In the genomic region with DNA sequence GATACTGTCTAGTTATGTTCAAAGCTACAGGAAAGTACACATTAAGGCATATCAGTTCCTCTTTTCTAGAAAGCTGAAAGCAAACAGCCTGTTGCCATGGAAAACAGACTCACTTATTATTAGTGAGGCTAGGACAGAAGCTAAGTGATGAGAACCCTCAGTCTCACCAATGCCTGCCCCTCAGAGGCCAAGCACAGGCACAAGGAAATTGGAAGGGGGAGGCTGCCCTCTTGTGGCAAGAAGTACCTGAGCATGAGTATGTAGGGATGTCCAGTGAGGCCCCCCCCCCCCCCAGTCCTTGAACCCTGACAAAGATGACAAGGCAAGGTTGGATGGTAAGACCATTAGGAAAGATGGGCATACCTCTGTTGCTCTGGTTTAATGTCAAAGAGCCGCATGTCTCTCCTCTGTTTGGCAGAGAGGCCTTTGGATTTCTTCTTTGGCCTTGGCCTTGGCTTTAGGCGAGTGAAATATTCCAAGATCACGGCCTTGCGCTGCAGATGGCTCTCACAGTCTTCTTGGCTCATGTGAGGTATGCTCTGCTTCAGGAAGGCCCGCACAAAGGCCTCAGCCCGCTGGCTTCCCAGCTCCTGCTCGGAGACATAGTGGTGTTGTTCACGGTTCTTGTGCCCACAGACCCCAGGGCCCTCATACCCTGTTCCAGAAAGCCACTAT, we compare ENCODE assay signal across 9 mouse cellular contexts. TPM values are rescaled to one million over a fixed set of nuclear protein-coding genes. Genes with fewer than 3 reads are reported as not detected.
DNase-seq lines count a peak whose midpoint lies in the region; ATAC-seq and TF ChIP-seq lines count a peak whose summit lies in the region.
"Had no signal": no experiment of that assay in that cellular context is flagged by ENCODE, and none has a peak within 500 bp of the region (broad histone marks: within the 10 kb centered on the region; RNA-seq: fewer than 3 reads in every experiment).

No protein-coding gene starts in this region.

- WGBS in lung, embryonic 14.5 days = 83% methylated on average over 8 of the region's 8 CpGs
- WGBS in small intestine, adult 2 months = 94% methylated on average over 8 of the region's 8 CpGs

- H3K4me3 ChIP-seq in lung, embryonic 14.5 days (ENCODE audit: low read depth, low read length) = no peak overlapping the region
- H3K4me3 ChIP-seq in small intestine, adult 2 months (ENCODE audit: low read depth, low read length) = no peak overlapping the region
- H3K4me3 ChIP-seq: hindbrain, embryonic 15.5 days had no signal

- DNase-seq in frontal cortex, postnatal 10 days (ENCODE audit: low spot score in 2 of 2) = no peak
- peak; percentile 43 for DNase-seq in urinary bladder, postnatal 14 days (ENCODE audit: low spot score)
- no peak for DNase-seq in urinary bladder, postnatal 4 days (ENCODE audit: low spot score in 2 of 2)
- DNase-seq in cerebellum, postnatal 10 days = peak; percentile 81
- DNase-seq in heart, postnatal 14 days = peak; percentile 47 to 63
- DNase-seq in lung, embryonic 14.5 days = peak; percentile 69

- H3K9me3 ChIP-seq in lung, embryonic 14.5 days (ENCODE audit: low read depth, low read length) = no peaks in the 10 kb centered on the region
- H3K9me3 ChIP-seq: hindbrain, embryonic 15.5 days had no signal

- H3K9ac ChIP-seq in lung, embryonic 14.5 days = no peak overlapping the region
- H3K9ac ChIP-seq: hindbrain, embryonic 15.5 days had no signal

- intact Hi-C loops in heart, postnatal 14 days (cut with DNase I) = loop anchor here (2.0 to 5.0 kb wide), 3 partner anchors 66 to 205 kb away; a partner anchor contains a TSS

- H3K27ac ChIP-seq in lung, embryonic 14.5 days (ENCODE audit: low read depth) = no peak overlapping the region
- no peak overlapping the region for H3K27ac ChIP-seq in small intestine, adult 2 months (ENCODE audit: insufficient read depth, low read depth, low read length)
- H3K27ac ChIP-seq: hindbrain, embryonic 15.5 days had no signal

- no peak overlapping the region for H3K4me2 ChIP-seq in lung, embryonic 14.5 days
- H3K4me2 ChIP-seq: hindbrain, embryonic 15.5 days had no signal

- H3K36me3 ChIP-seq in lung, embryonic 14.5 days (ENCODE audit: insufficient read depth) = peaks cover 63% of the 10 kb centered on the region
- peaks cover 39% of the 10 kb centered on the region for H3K36me3 ChIP-seq in small intestine, adult 2 months (ENCODE audit: control insufficient read depth, insufficient read depth, low read length)

- peak; percentile 58; the same call in 1 of the 2 replicates for ATAC-seq in frontal cortex, adult (ENCODE audit: low TSS enrichment)
- ATAC-seq in lung, embryonic 14.5 days (ENCODE audit: insufficient read depth) = no peak

- no peaks in the 10 kb centered on the region for H3K4me1 ChIP-seq in lung, embryonic 14.5 days (ENCODE audit: insufficient read depth)
- H3K4me1 ChIP-seq in small intestine, adult 2 months (ENCODE audit: control insufficient read depth, insufficient read depth, insufficient read length, low read length) = peaks cover 8% of the 10 kb centered on the region; the same call in 1 of the 2 replicates

- no peaks in the 10 kb centered on the region for H3K27me3 ChIP-seq in lung, embryonic 14.5 days (ENCODE audit: insufficient read depth, low read length)
- no peaks in the 10 kb centered on the region for H3K27me3 ChIP-seq in small intestine, adult 2 months (ENCODE audit: control insufficient read depth, insufficient read depth, low read length)
- H3K27me3 ChIP-seq: hindbrain, embryonic 15.5 days had no signal

- TF ChIP-seq POLR2A in small intestine, adult 2 months (IDR thresholded peaks at IDR 0.05; ENCODE audit: low read depth, low read length) = no peak

- TF ChIP-seq CTCF in lung, embryonic 14.5 days (IDR thresholded peaks at IDR 0.05; ENCODE audit: low read depth) = peak; percentile 62
- peak; percentile 59; the same call in 1 of the 2 replicates for TF ChIP-seq CTCF in small intestine, adult 2 months (IDR thresholded peaks at IDR 0.05; ENCODE audit: extremely low read depth, insufficient read length, insufficient replicate concordance, low read depth, low read length)

RNA-seq across cellular contexts. Expression of a gene that starts 4.1 kb away (rescaled TPM):
- 10 to 100 TPM; 12.5 to 12.9 TPM for total RNA-seq in heart, postnatal 14 days (2021)
- polyA plus RNA-seq in lung, embryonic 14.5 days (2014; fragmentation: Nextera tagmentation; extraction: Ambion mirVana) = 70.0 and 72.2 TPM in 2 replicates
- polyA plus RNA-seq in small intestine, adult 2 months (2012; rRNA removed) = 3.3 and 3.7 TPM in 2 replicates

RNA-seq across cellular contexts. Expression of a gene that starts 39.3 kb away (rescaled TPM):
- total RNA-seq in heart, postnatal 14 days (2021) = 10 to 100 TPM; 13.9 to 16.0 TPM
- polyA plus RNA-seq in lung, embryonic 14.5 days (2014; fragmentation: Nextera tagmentation; extraction: Ambion mirVana) = 4.5 and 4.7 TPM in 2 replicates
- 5.4 and 12.8 TPM in 2 replicates for polyA plus RNA-seq in small intestine, adult 2 months (2012; rRNA removed)

Comparison
In these comparisons a context has a peak if more than half of its experiments do, and no peak if none do; other contexts are left out.
1. DNase-seq: peak in urinary bladder, postnatal 14 days (single experiment), cerebellum, postnatal 10 days (2 of 2), heart, postnatal 14 days (2 of 2) and lung, embryonic 14.5 days (single experiment); none in frontal cortex, postnatal 10 days (0 of 2) and urinary bladder, postnatal 4 days (0 of 2).
2. RNA of a gene that starts 4.1 kb away (polyA plus RNA-seq): 70.0 to 72.2 TPM in lung, embryonic 14.5 days; 3.3 to 3.7 TPM in small intestine, adult 2 months; every median in the first group is over 10 times any median in the second.